Mouse (Mus musculus) embryonic facial prominence, embryonic 10.5 days (tissue): ENCODE results near the gene Aamdc. TPM values are rescaled to one million over a fixed set of nuclear protein-coding genes. Genes with fewer than 3 reads are reported as not detected.
A peak's percentile ranks its signal among the peaks of the same experiment; 100 is the strongest.

Experiments
- DNase-seq: peaks from one replicate; pipeline ENCODE4 v3.0.0-alpha.2; 2017; ENCODE audit warnings: low spot score
- H3K27ac ChIP-seq: fragments of 300-500 bp; sonication (generic); replicated peaks from 2 replicates; pipeline ENCODE4 v1.5.1; 2016; ENCODE audit warnings: mild to moderate bottlenecking
- H3K27me3 ChIP-seq: fragments of 300-500 bp; sonication (generic); replicated peaks from 2 replicates; pipeline ENCODE4 v1.6.1; 2016; ENCODE audit warnings: low read depth, mild to moderate bottlenecking; ENCODE audit not compliant: poor library complexity, severe bottlenecking
- H3K36me3 ChIP-seq: fragments of 300-500 bp; sonication (generic); replicated peaks from 2 replicates; pipeline ENCODE4 v1.6.1; 2016; ENCODE audit warnings: mild to moderate bottlenecking, moderate library complexity
- H3K4me1 ChIP-seq: fragments of 300-500 bp; sonication (generic); 2 replicates; pipeline ENCODE4 v1.6.1; 2016
- H3K4me3 ChIP-seq: fragments of 300-500 bp; sonication (generic); 2 replicates; pipeline ENCODE4 v1.5.1; 2016; ENCODE audit warnings: mild to moderate bottlenecking, moderate library complexity
- H3K9me3 ChIP-seq: fragments of 300-500 bp; sonication (generic); 2 replicates; pipeline ENCODE4 v1.6.1; 2016; ENCODE audit warnings: mild to moderate bottlenecking
- WGBS: fragments of 180-500 bp; shearing (Covaris S2); methylation state at CpG from one replicate; pipeline ENCODE4 v1.1.7; 2016; 5-methylcytosine and 5-hydroxymethylcytosine counted together
- polyA plus RNA-seq: library from polyadenylated mRNA; unstranded; fragments of >200 nt; fragmentation: Nextera tagmentation; extraction: Ambion mirVana; gene quantifications from 2 replicates; pipeline ENCODE4 v1.2.1, GENCODE M21; 2016

The Aamdc gene
- polyA plus RNA-seq, 1 experiment from 2014 or later: 38.0 TPM

GRCm38 (mm10) chr7:97578361-97579066, 783 bp downstream of the Aamdc start:
- peak; percentile 43 for DNase-seq
- no peaks in the 10 kb centered on the region for H3K9me3 ChIP-seq
- 35% methylated on average over 8 of the region's 8 CpGs for WGBS
- no peaks in the 10 kb centered on the region for H3K27me3 ChIP-seq
- peak overlapping the region; percentile 99 for H3K4me3 ChIP-seq
- H3K27ac ChIP-seq: peak overlapping the region; percentile 99
- peaks cover 14% of the 10 kb centered on the region for H3K4me1 ChIP-seq
- peaks cover 7% of the 10 kb centered on the region for H3K36me3 ChIP-seq

DNA sequence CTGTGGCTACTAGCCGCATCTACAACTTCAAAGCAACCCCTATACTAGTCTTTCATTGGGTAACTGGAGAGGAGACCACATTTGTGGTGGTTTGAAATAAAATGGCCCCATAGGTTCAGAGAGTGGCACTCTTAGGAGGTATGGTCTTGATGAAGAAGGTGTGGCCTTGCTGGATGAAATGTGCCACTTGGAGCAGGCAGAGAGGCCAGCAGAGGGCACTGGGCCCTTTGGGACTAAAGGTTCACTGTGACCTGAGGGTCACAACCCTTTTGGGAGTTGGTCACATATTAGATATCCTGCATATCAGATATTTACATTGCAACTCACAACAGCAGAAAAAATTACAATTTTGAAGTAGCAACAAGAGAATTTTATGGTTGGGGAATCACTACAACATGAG, 8.9 kb downstream of the Aamdc start:
- no peak overlapping the region for H3K4me3 ChIP-seq
- WGBS: 91% methylated on average over 1 of the region's 1 CpGs

GRCm38 (mm10) chr7:97569372-97569771, 9.9 kb downstream of the Aamdc start:
- Histone ChIP-seq H3K9me3 (no peaks in the 10 kb centered on the region), H3K36me3 (peaks cover 7% of the 10 kb centered on the region), H3K4me1 (no peaks in the 10 kb centered on the region), H3K27ac (no peak overlapping the region), H3K4me3 (no peak overlapping the region), H3K27me3 (no peaks in the 10 kb centered on the region)
- no peak for DNase-seq
- WGBS: 82% methylated on average over 4 of the region's 4 CpGs

More for the DNA sequence above, 8.9 kb downstream of the Aamdc start:
- Histone ChIP-seq H3K4me1 (no peaks in the 10 kb centered on the region), H3K27me3 (no peaks in the 10 kb centered on the region), H3K27ac (no peak overlapping the region), H3K9me3 (no peaks in the 10 kb centered on the region), H3K36me3 (peaks cover 7% of the 10 kb centered on the region)
- no peak for DNase-seq

- H3K4me3 ChIP-seq: no peak overlapping the region
- no peaks in the 10 kb centered on the region for H3K36me3 ChIP-seq
- no peaks in the 10 kb centered on the region for H3K27me3 ChIP-seq
- no peak overlapping the region for H3K27ac ChIP-seq
- no peak for DNase-seq
- 89% methylated on average over 2 of the region's 2 CpGs for WGBS
- no peaks in the 10 kb centered on the region for H3K4me1 ChIP-seq
- no peaks in the 10 kb centered on the region for H3K9me3 ChIP-seq
Measured at GRCm38 (mm10) chr7:97563576-97563975, 15.7 kb downstream of the Aamdc start.

DNA sequence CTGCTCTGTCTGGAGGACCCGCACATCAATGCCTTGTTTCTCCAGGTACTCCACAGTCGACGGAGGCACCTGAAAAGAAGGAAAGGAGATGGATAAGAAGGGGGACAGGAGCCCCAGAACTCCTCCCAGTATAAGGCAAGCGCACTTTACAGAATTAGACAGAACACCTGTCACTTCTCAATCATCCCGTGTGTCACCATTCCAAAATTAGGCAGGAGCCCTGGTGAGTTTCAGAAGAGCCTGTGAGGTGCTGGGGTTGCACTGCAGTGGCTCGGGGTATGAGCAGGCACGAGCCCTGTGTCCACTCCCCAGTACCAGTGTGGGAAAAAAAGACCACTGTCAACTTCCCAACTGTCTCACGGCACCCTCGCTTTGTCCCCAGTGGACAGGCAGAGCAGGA, 28.6 kb downstream of the Aamdc start:
- no peak overlapping the region for H3K4me3 ChIP-seq
- no peak overlapping the region for H3K27ac ChIP-seq
- no peaks in the 10 kb centered on the region for H3K27me3 ChIP-seq
- no peaks in the 10 kb centered on the region for H3K9me3 ChIP-seq
- WGBS: 87% methylated on average over 9 of the region's 9 CpGs
- no peak for DNase-seq
- H3K36me3 ChIP-seq: no peaks in the 10 kb centered on the region; the same call in 1 of the 2 replicates
- H3K4me1 ChIP-seq: no peaks in the 10 kb centered on the region

GRCm38 (mm10) chr7:97549301-97549700, 30.0 kb downstream of the Aamdc start:
- H3K9me3 ChIP-seq: no peaks in the 10 kb centered on the region
- H3K4me3 ChIP-seq: no peak overlapping the region
- H3K36me3 ChIP-seq: no peaks in the 10 kb centered on the region; the same call in 1 of the 2 replicates
- H3K27ac ChIP-seq: no peak overlapping the region
- no peak for DNase-seq
- H3K27me3 ChIP-seq: no peaks in the 10 kb centered on the region
- WGBS: 93% methylated on average over 10 of the region's 10 CpGs
- H3K4me1 ChIP-seq: no peaks in the 10 kb centered on the region

GRCm38 (mm10) chr7:97546462-97546861, 32.8 kb downstream of the Aamdc start:
- Histone ChIP-seq H3K9me3 (no peaks in the 10 kb centered on the region), H3K4me3 (no peak overlapping the region), H3K4me1 (no peaks in the 10 kb centered on the region), H3K27me3 (no peaks in the 10 kb centered on the region), H3K36me3 (peaks cover 23% of the 10 kb centered on the region), H3K27ac (no peak overlapping the region)
- 95% methylated on average over 2 of the region's 2 CpGs for WGBS
- no peak for DNase-seq

DNA sequence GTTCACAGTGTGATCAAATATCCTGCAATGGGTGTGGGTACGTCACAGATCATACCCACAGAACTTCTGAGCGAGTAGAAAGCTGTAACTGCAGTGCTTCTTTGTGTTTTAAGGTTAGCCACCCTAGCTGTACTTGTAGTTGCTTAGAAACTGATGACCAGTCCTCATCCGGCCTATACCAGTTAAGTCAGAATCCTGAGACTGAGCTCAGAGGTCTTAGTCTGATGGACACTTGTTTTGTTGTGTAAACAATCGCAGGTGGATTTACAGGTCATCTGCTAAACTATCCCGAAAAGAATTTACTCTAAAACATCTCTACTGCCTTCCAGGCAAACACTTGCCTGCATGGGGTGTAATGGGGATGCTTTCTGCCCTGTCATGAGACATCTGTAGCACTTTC, 42.7 kb downstream of the Aamdc start:
- WGBS: 87% methylated on average over 5 of the region's 5 CpGs
- Histone ChIP-seq H3K9me3 (no peaks in the 10 kb centered on the region), H3K4me3 (no peak overlapping the region), H3K27me3 (no peaks in the 10 kb centered on the region), H3K27ac (no peak overlapping the region), H3K4me1 (no peaks in the 10 kb centered on the region), H3K36me3 (peaks cover 100% of the 10 kb centered on the region)
- no peak for DNase-seq

- Histone ChIP-seq H3K9me3 (no peaks in the 10 kb centered on the region), H3K27me3 (no peaks in the 10 kb centered on the region), H3K4me3 (no peak overlapping the region), H3K36me3 (peaks cover 100% of the 10 kb centered on the region), H3K4me1 (no peaks in the 10 kb centered on the region), H3K27ac (no peak overlapping the region)
- DNase-seq: no peak
- WGBS: 89% methylated on average over 5 of the region's 5 CpGs
Measured at GRCm38 (mm10) chr7:97535531-97535930, 43.8 kb downstream of the Aamdc start.

DNA sequence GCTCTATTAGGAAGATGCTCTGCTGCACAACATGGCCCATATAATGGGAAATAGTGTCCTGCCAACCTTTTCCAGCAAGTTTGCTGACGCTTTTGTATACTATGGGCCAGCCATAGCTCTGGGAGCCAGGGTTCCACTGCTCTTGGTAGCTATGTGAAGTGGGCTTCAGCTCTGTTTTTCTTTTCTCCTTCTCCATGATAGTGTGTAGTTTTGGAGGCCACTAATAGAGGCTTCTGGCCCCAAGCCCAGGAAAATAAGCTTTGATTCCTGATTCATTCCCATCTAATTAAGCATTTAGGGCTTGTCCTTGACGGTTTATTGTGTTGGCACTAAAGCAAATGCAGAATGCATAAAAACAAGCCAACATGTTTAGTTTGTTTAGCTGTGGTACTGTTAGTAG, 59.4 kb downstream of the Aamdc start:
- Histone ChIP-seq H3K9me3 (no peaks in the 10 kb centered on the region), H3K4me3 (no peak overlapping the region), H3K27ac (no peak overlapping the region), H3K36me3 (peaks cover 95% of the 10 kb centered on the region), H3K4me1 (no peaks in the 10 kb centered on the region), H3K27me3 (no peaks in the 10 kb centered on the region)
- 87% methylated on average over 2 of the region's 2 CpGs for WGBS
- DNase-seq: no peak

- H3K4me1 ChIP-seq: no peaks in the 10 kb centered on the region
- H3K27ac ChIP-seq: no peak overlapping the region
- H3K9me3 ChIP-seq: no peaks in the 10 kb centered on the region
- no peaks in the 10 kb centered on the region for H3K27me3 ChIP-seq
- H3K36me3 ChIP-seq: peaks cover 100% of the 10 kb centered on the region
- 79% methylated on average over 1 of the region's 1 CpGs for WGBS
- no peak for DNase-seq
- no peak overlapping the region for H3K4me3 ChIP-seq
Measured at GRCm38 (mm10) chr7:97514786-97515185, 64.5 kb downstream of the Aamdc start.

- Histone ChIP-seq H3K27ac (no peak overlapping the region), H3K4me1 (no peaks in the 10 kb centered on the region), H3K27me3 (no peaks in the 10 kb centered on the region), H3K36me3 (peaks cover 77% of the 10 kb centered on the region), H3K4me3 (no peak overlapping the region), H3K9me3 (no peaks in the 10 kb centered on the region)
- WGBS: 89% methylated on average over 5 of the region's 5 CpGs
- DNase-seq: no peak
Measured at GRCm38 (mm10) chr7:97500555-97501209, 78.6 kb downstream of the Aamdc start.
